Mouse (Mus musculus) myocyte (in vitro differentiated cells): ENCODE results near the gene Lrrc57. TPM values are rescaled to one million over a fixed set of nuclear protein-coding genes. Genes with fewer than 3 reads are reported as not detected.
"Not testable (repeated sequence)": the region's sequence is repeated elsewhere in the genome, so short reads cannot be mapped to it uniquely, and the experiment has no call there.

ENCODE experiments used
- H3K27me3 ChIP-seq: one replicate; pipeline ENCODE4 v1.6.1; 2011; ENCODE audit not compliant: control insufficient read depth, insufficient read depth, insufficient read length
- H3K36me3 ChIP-seq: one replicate; pipeline ENCODE4 v1.6.1; 2011; ENCODE audit not compliant: control insufficient read depth, insufficient read depth
- H3K4me2 ChIP-seq: one replicate; pipeline ENCODE4 v1.6.1; 2011; ENCODE audit warnings: low read depth, control low read depth
- H3K4me3 ChIP-seq: one replicate; pipeline ENCODE4 v1.5.1; 2011; ENCODE audit warnings: mild to moderate bottlenecking, control low read depth, moderate library complexity
- H3K79me2 ChIP-seq: one replicate; pipeline ENCODE4 v1.6.1; 2011; ENCODE audit not compliant: control insufficient read depth, insufficient read depth
- H3ac ChIP-seq: one replicate; pipeline ENCODE4 v1.6.1; 2011; ENCODE audit not compliant: control insufficient read depth, insufficient read length
- CEBPB ChIP-seq: IDR thresholded peaks from 2 replicates; pipeline ENCODE4 v1.6.1; 2011; ENCODE audit warnings: mild to moderate bottlenecking, moderate library complexity; ENCODE audit not compliant: poor library complexity, insufficient read depth, severe bottlenecking
- E2F4 ChIP-seq: IDR thresholded peaks from one replicate; pipeline ENCODE4 v1.6.1; 2011; ENCODE audit warnings: mild to moderate bottlenecking, control low read depth, moderate library complexity; ENCODE audit not compliant: insufficient read depth
- MAX ChIP-seq: IDR thresholded peaks from one replicate; pipeline ENCODE4 v1.6.1; 2011; ENCODE audit warnings: low read depth, mild to moderate bottlenecking, control low read depth
- MYOD1 ChIP-seq, 3 experiments: IDR thresholded peaks; one replicate each; pipeline ENCODE4 v1.6.1; 2011; ENCODE audit warnings: control low read depth in 2 of 3, low read depth in 2 of 3, mild to moderate bottlenecking in 2 of 3, moderate library complexity in 1 of 3; ENCODE audit not compliant: insufficient read length in 2 of 3, control insufficient read depth in 1 of 3
- MYOG ChIP-seq, 3 experiments: IDR thresholded peaks; one replicate each; pipeline ENCODE4 v1.6.1; 2011; ENCODE audit warnings: control low read depth in 2 of 3, low read depth in 2 of 3, mild to moderate bottlenecking in 2 of 3; ENCODE audit not compliant: insufficient read length in 2 of 3, control insufficient read depth in 1 of 3, insufficient read depth in 1 of 3
- POLR2A ChIP-seq: IDR thresholded peaks from one replicate; pipeline ENCODE4 v1.6.1; 2011; ENCODE audit warnings: low read depth, mild to moderate bottlenecking, control low read depth, moderate library complexity; ENCODE audit not compliant: insufficient read length
- POLR2AphosphoS2 ChIP-seq: IDR thresholded peaks from one replicate; pipeline ENCODE4 v1.6.1; 2011; ENCODE audit warnings: low read depth, control low read depth; ENCODE audit not compliant: insufficient read length
- REST ChIP-seq: IDR thresholded peaks from one replicate; pipeline ENCODE4 v1.6.1; 2011; ENCODE audit warnings: mild to moderate bottlenecking, control low read depth, moderate library complexity; ENCODE audit not compliant: insufficient read depth, insufficient read length
- SRF ChIP-seq: IDR thresholded peaks from one replicate; pipeline ENCODE4 v1.6.1; 2011; ENCODE audit warnings: low read depth; ENCODE audit not compliant: control insufficient read depth, insufficient read length
- TCF12 ChIP-seq: IDR thresholded peaks from one replicate; pipeline ENCODE4 v1.6.1; 2011; ENCODE audit warnings: mild to moderate bottlenecking, control low read depth; ENCODE audit not compliant: poor library complexity, insufficient read depth, severe bottlenecking
- TCF3 ChIP-seq: IDR thresholded peaks from one replicate; pipeline ENCODE4 v1.6.1; 2011; ENCODE audit warnings: low read depth, control low read depth; ENCODE audit not compliant: insufficient read length
- USF1 ChIP-seq: IDR thresholded peaks from one replicate; pipeline ENCODE4 v1.6.1; 2011; ENCODE audit warnings: low read depth, mild to moderate bottlenecking, control low read depth, moderate library complexity
- polyA plus RNA-seq: library from polyadenylated mRNA; unstranded; fragments of >200 nt; fragmentation: generic; extraction: Trizol; gene quantifications from one replicate; pipeline ENCODE4 v1.2.1, GENCODE M21; 2012; ENCODE audit warnings: missing spikeins

Gene Lrrc57
- polyA plus RNA-seq, 1 experiment = 12.5 TPM

- no peaks in the 10 kb centered on the region for H3K27me3 ChIP-seq
- no peaks in the 10 kb centered on the region for H3K36me3 ChIP-seq
- H3K4me2 ChIP-seq = no peak overlapping the region
- H3ac ChIP-seq = no peak overlapping the region
- H3K4me3 ChIP-seq = no peak overlapping the region
- H3K79me2 ChIP-seq = peaks cover 81% of the 10 kb centered on the region
- TF ChIP-seq MAX = no peak
- no peak for TF ChIP-seq MYOG (IDR thresholded peaks at IDR 0.05; ENCODE audit: control insufficient read depth in 1 of 3, insufficient read depth in 1 of 3, insufficient read length in 2 of 3, low read depth in 2 of 3)
- TF ChIP-seq REST = no peak
- TF ChIP-seq CEBPB = no peak
- TF ChIP-seq USF1 = no peak
- TF ChIP-seq SRF = no peak
- no peak for TF ChIP-seq POLR2AphosphoS2
- TF ChIP-seq E2F4 = no peak
- no peak for TF ChIP-seq TCF12
- TF ChIP-seq POLR2A = no peak
- no peak for TF ChIP-seq TCF3
Measured at GRCm38 (mm10) chr2:120578286-120578685, 31.0 kb downstream of the Lrrc57 start.

- Histone ChIP-seq H3K27me3 (no peaks in the 10 kb centered on the region), H3K36me3 (no peaks in the 10 kb centered on the region), H3ac (no peak overlapping the region), H3K79me2 (peaks cover 86% of the 10 kb centered on the region), H3K4me3 (no peak overlapping the region), H3K4me2 (no peak overlapping the region)
- no peak for TF ChIP-seq POLR2AphosphoS2
Measured at GRCm38 (mm10) chr2:120577799-120578198, 31.5 kb downstream of the Lrrc57 start.

- no peaks in the 10 kb centered on the region for H3K36me3 ChIP-seq
- H3K4me3 ChIP-seq = no peak overlapping the region
- H3K4me2 ChIP-seq = no peak overlapping the region
- TF ChIP-seq POLR2AphosphoS2 (no peak), MYOD1 (IDR thresholded peaks at IDR 0.05; ENCODE audit: control insufficient read depth in 1 of 3, insufficient read length in 2 of 3, low read depth in 2 of 3) (no peak), TCF3 (no peak), POLR2A (no peak), REST (no peak), MYOG (IDR thresholded peaks at IDR 0.05; ENCODE audit: control insufficient read depth in 1 of 3, insufficient read depth in 1 of 3, insufficient read length in 2 of 3, low read depth in 2 of 3) (no peak), MAX (no peak), CEBPB (no peak), SRF (no peak), E2F4 (no peak), USF1 (no peak), TCF12 (no peak)
- H3K79me2 ChIP-seq = peaks cover 88% of the 10 kb centered on the region
- no peak overlapping the region for H3ac ChIP-seq
- H3K27me3 ChIP-seq = no peaks in the 10 kb centered on the region
Measured at GRCm38 (mm10) chr2:120575978-120576377, 33.3 kb downstream of the Lrrc57 start.

GRCm38 (mm10) chr2:120575121-120575520 lies 34.2 kb downstream of the Lrrc57 start:
- Histone ChIP-seq H3K36me3 (no peaks in the 10 kb centered on the region), H3K4me2 (no peak overlapping the region), H3K4me3 (no peak overlapping the region), H3K79me2 (peaks cover 88% of the 10 kb centered on the region), H3K27me3 (no peaks in the 10 kb centered on the region), H3ac (no peak overlapping the region)
- no peak for TF ChIP-seq USF1
- TF ChIP-seq E2F4 = no peak
- no peak for TF ChIP-seq CEBPB
- no peak for TF ChIP-seq SRF
- no peak for TF ChIP-seq POLR2A
- no peak for TF ChIP-seq TCF12
- TF ChIP-seq TCF3 = no peak
- no peak for TF ChIP-seq REST
- TF ChIP-seq MYOD1 (IDR thresholded peaks at IDR 0.05; ENCODE audit: control insufficient read depth in 1 of 3, insufficient read length in 2 of 3, low read depth in 2 of 3) = no peak

GRCm38 (mm10) chr2:120572161-120572560 lies 37.2 kb downstream of the Lrrc57 start:
- not testable (repeated sequence) for H3K36me3 ChIP-seq, H3ac ChIP-seq, H3K4me2 ChIP-seq, H3K27me3 ChIP-seq, H3K4me3 ChIP-seq
- peaks cover 83% of the 10 kb centered on the region for H3K79me2 ChIP-seq

GRCm38 (mm10) chr2:120571081-120571480 lies 38.2 kb downstream of the Lrrc57 start:
- Histone ChIP-seq H3K4me2 (no peak overlapping the region), H3ac (no peak overlapping the region), H3K36me3 (no peaks in the 10 kb centered on the region), H3K4me3 (no peak overlapping the region), H3K27me3 (no peaks in the 10 kb centered on the region), H3K79me2 (peaks cover 73% of the 10 kb centered on the region)
- TF ChIP-seq POLR2A = no peak
